Mouse (Mus musculus) forebrain, embryonic 11.5 days (tissue): ENCODE measurements around the gene Senp7. TPM values are rescaled to one million over a fixed set of nuclear protein-coding genes. Genes with fewer than 3 reads are reported as not detected.

Experiments
- ATAC-seq: fragments of 200-750 bp; cut with Nextera tagmentation; replicated peaks from 2 replicates; pipeline ENCODE4 v1.8.0; 2017; ENCODE audit warnings: moderate TSS enrichment; ENCODE audit not compliant: low FRiP score
- DNase-seq: peaks from one replicate; pipeline ENCODE4 v3.0.0-alpha.2; 2017; ENCODE audit warnings: low spot score
- H3K27ac ChIP-seq: fragments of 300-500 bp; sonication (generic); 2 replicates; pipeline ENCODE4 v1.5.1; 2014; ENCODE audit warnings: low read depth, low read length
- H3K27me3 ChIP-seq: fragments of 300-500 bp; sonication (generic); 2 replicates; pipeline ENCODE4 v1.6.1; 2014; ENCODE audit warnings: mild to moderate bottlenecking, low read length, mixed read lengths; ENCODE audit not compliant: control insufficient read depth, insufficient read depth
- H3K36me3 ChIP-seq: fragments of 300-500 bp; sonication (generic); 2 replicates; pipeline ENCODE4 v1.6.1; 2014; ENCODE audit warnings: mild to moderate bottlenecking, low read length, moderate library complexity, mixed read lengths; ENCODE audit not compliant: control insufficient read depth, insufficient read depth
- H3K4me1 ChIP-seq: fragments of 300-500 bp; sonication (generic); replicated peaks from 2 replicates; pipeline ENCODE4 v1.6.1; 2014; ENCODE audit warnings: low read length, mixed read lengths; ENCODE audit not compliant: control insufficient read depth, insufficient read depth
- H3K4me2 ChIP-seq: fragments of 300-500 bp; sonication (generic); 2 replicates; pipeline ENCODE4 v1.6.1; 2014; ENCODE audit warnings: low read depth, mild to moderate bottlenecking, low read length, moderate library complexity, mixed read lengths; ENCODE audit not compliant: severe bottlenecking
- H3K4me3 ChIP-seq: fragments of 300-500 bp; sonication (generic); 2 replicates; pipeline ENCODE4 v1.5.1; 2014; ENCODE audit warnings: low read depth, low read length
- H3K9ac ChIP-seq: fragments of 300-500 bp; sonication (generic); 2 replicates; pipeline ENCODE4 v1.6.1; 2014; ENCODE audit warnings: low read length
- H3K9me3 ChIP-seq: fragments of 300-500 bp; sonication (generic); 2 replicates; pipeline ENCODE4 v1.6.1; 2016; ENCODE audit warnings: low read length, mixed read lengths; ENCODE audit not compliant: control insufficient read depth
- WGBS: fragments of 180-500 bp; shearing (Covaris S2); extraction: QIAGEN DNeasy Blood & Tissue Kit; methylation state at CpG from one replicate; pipeline ENCODE4 v1.1.7; 2014; 5-methylcytosine and 5-hydroxymethylcytosine counted together
- polyA plus RNA-seq: library from polyadenylated mRNA; unstranded; fragments of >200 nt; fragmentation: Nextera tagmentation; extraction: Ambion mirVana; gene quantifications from 2 replicates; pipeline ENCODE4 v1.2.1, GENCODE M21; 2014

The Senp7 gene
- polyA plus RNA-seq, 1 experiment from 2014 or later: 41.4 TPM

- Histone ChIP-seq H3K9me3 (no peaks in the 10 kb centered on the region), H3K36me3 (peaks cover 4% of the 10 kb centered on the region; the same call in 1 of the 2 replicates)
These were observed 18.5 kb upstream of the Senp7 start, which contains the start of gene Pcnp for GRCm38 (mm10) chr16:56029661-56030082. TSS of gene Pcnp (minus strand) at chr16:56029739.

GRCm38 (mm10) chr16:56034566-56034965 lies 13.6 kb upstream of the Senp7 start:
- no peak for DNase-seq
- Histone ChIP-seq H3K27me3 (no peaks in the 10 kb centered on the region), H3K27ac (no peak overlapping the region), H3K9ac (no peak overlapping the region), H3K36me3 (no peaks in the 10 kb centered on the region; the same call in 1 of the 2 replicates), H3K4me2 (no peak overlapping the region), H3K4me3 (no peak overlapping the region), H3K4me1 (peaks cover 10% of the 10 kb centered on the region; the same call in 1 of the 2 replicates), H3K9me3 (no peaks in the 10 kb centered on the region)
- 96% methylated on average over 6 of the region's 6 CpGs for WGBS
- no peak for ATAC-seq

More at GRCm38 (mm10) chr16:56029661-56030082, 18.5 kb upstream of the Senp7 start, which contains the start of gene Pcnp:
- H3K27ac ChIP-seq: peak within 1 kb of the TSS; percentile 89
- DNase-seq (peak; percentile 99), ATAC-seq (peak; percentile 100)
- peak within 1 kb of the TSS; percentile 63 for H3K4me2 ChIP-seq
- under 1% methylated on average over 39 of the region's 39 CpGs for WGBS
- H3K4me1 ChIP-seq: peaks cover 8% of the 10 kb centered on the region; the same call in 1 of the 2 replicates
- H3K9ac ChIP-seq: peak within 1 kb of the TSS; percentile 95
- H3K4me3 ChIP-seq: peak within 1 kb of the TSS; percentile 93
- H3K27me3 ChIP-seq: no peaks in the 10 kb centered on the region

GRCm38 (mm10) chr16:56036501-56036900 lies 11.6 kb upstream of the Senp7 start:
- no peak for ATAC-seq
- Histone ChIP-seq H3K4me2 (peak overlapping the region; percentile 74), H3K27me3 (no peaks in the 10 kb centered on the region), H3K9ac (peak overlapping the region; percentile 74), H3K4me1 (0 out of 2 replicates have a peak, but pooled peaks cover 5% of the 10 kb centered on the region), H3K9me3 (no peaks in the 10 kb centered on the region), H3K36me3 (no peaks in the 10 kb centered on the region; the same call in 1 of the 2 replicates), H3K4me3 (peak overlapping the region; percentile 84), H3K27ac (no peak overlapping the region)
- DNase-seq: no peak
- WGBS: 68% methylated on average over 6 of the region's 6 CpGs

GRCm38 (mm10) chr16:56037138-56038010 lies 10.8 kb upstream of the Senp7 start, which contains the start of gene Trmt10c:
TSS of gene Trmt10c (minus strand) at chr16:56037819.
- WGBS: under 1% methylated on average over 63 of the region's 63 CpGs

GRCm38 (mm10) chr16:56038090-56038489 lies 10.0 kb upstream of the Senp7 start:
- no peaks in the 10 kb centered on the region for H3K9me3 ChIP-seq
- peak overlapping the region; percentile 57 for H3K4me2 ChIP-seq
- H3K4me3 ChIP-seq: peak overlapping the region; percentile 84
- H3K9ac ChIP-seq: peak overlapping the region; percentile 74
- H3K4me1 ChIP-seq: 0 out of 2 replicates have a peak, but pooled peaks cover 5% of the 10 kb centered on the region
- peak overlapping the region; percentile 65 for H3K27ac ChIP-seq
- ATAC-seq: peak; percentile 57
- 33% methylated on average over 8 of the region's 8 CpGs for WGBS
- H3K27me3 ChIP-seq: no peaks in the 10 kb centered on the region
- no peak for DNase-seq
- no peaks in the 10 kb centered on the region for H3K36me3 ChIP-seq

More at GRCm38 (mm10) chr16:56037138-56038010, 10.8 kb upstream of the Senp7 start, which contains the start of gene Trmt10c:
- H3K9me3 ChIP-seq: no peaks in the 10 kb centered on the region
- no peaks in the 10 kb centered on the region for H3K27me3 ChIP-seq
- H3K4me2 ChIP-seq: peak within 1 kb of the TSS; percentile 74
- no peaks in the 10 kb centered on the region; the same call in 1 of the 2 replicates for H3K36me3 ChIP-seq
- DNase-seq (peak; percentile 95), ATAC-seq (peak; percentile 100)
- peak within 1 kb of the TSS; percentile 74 for H3K9ac ChIP-seq
- H3K27ac ChIP-seq: peak within 1 kb of the TSS; percentile 65
- peak within 1 kb of the TSS; percentile 84 for H3K4me3 ChIP-seq
- 0 out of 2 replicates have a peak, but pooled peaks cover 5% of the 10 kb centered on the region for H3K4me1 ChIP-seq

GRCm38 (mm10) chr16:56055911-56056310 lies 7.8 kb downstream of the Senp7 start:
- Histone ChIP-seq H3K27ac (no peak overlapping the region), H3K4me1 (no peaks in the 10 kb centered on the region; the same call in 1 of the 2 replicates), H3K36me3 (no peaks in the 10 kb centered on the region), H3K27me3 (no peaks in the 10 kb centered on the region), H3K4me3 (no peak overlapping the region), H3K4me2 (no peak overlapping the region), H3K9me3 (no peaks in the 10 kb centered on the region), H3K9ac (no peak overlapping the region)
- 88% methylated on average over 3 of the region's 3 CpGs for WGBS
- no peak for DNase-seq
- ATAC-seq: no peak

- Histone ChIP-seq H3K9me3 (no peaks in the 10 kb centered on the region), H3K36me3 (no peaks in the 10 kb centered on the region), H3K9ac (no peak overlapping the region), H3K27ac (peak overlapping the region; percentile 69), H3K4me1 (no peaks in the 10 kb centered on the region; the same call in 1 of the 2 replicates), H3K4me2 (0 out of 2 replicates have a peak overlapping the region, but pooled peaks have one; percentile 5), H3K4me3 (no peak overlapping the region), H3K27me3 (no peaks in the 10 kb centered on the region)
- WGBS: 21% methylated on average over 7 of the region's 7 CpGs
- ATAC-seq (peak; percentile 96), DNase-seq (peak; percentile 72)
These were observed 8.9 kb downstream of the Senp7 start for GRCm38 (mm10) chr16:56056944-56057590.

- 75% methylated on average over 10 of the region's 10 CpGs for WGBS
- H3K9ac ChIP-seq: no peak overlapping the region
- no peak overlapping the region for H3K4me3 ChIP-seq
- no peaks in the 10 kb centered on the region for H3K36me3 ChIP-seq
- H3K27me3 ChIP-seq: no peaks in the 10 kb centered on the region
- ATAC-seq: peak; percentile 10; the same call in 1 of the 2 replicates
- no peaks in the 10 kb centered on the region; the same call in 1 of the 2 replicates for H3K4me1 ChIP-seq
- no peaks in the 10 kb centered on the region for H3K9me3 ChIP-seq
- 0 out of 2 replicates have a peak overlapping the region, but pooled peaks have one; percentile 1 for H3K27ac ChIP-seq
- no peak for DNase-seq
- H3K4me2 ChIP-seq: no peak overlapping the region
These were observed 10.0 kb downstream of the Senp7 start for GRCm38 (mm10) chr16:56058151-56058550.
